Mouse (Mus musculus): Measurements from ENCODE around the gene Lypd3.

DNA sequence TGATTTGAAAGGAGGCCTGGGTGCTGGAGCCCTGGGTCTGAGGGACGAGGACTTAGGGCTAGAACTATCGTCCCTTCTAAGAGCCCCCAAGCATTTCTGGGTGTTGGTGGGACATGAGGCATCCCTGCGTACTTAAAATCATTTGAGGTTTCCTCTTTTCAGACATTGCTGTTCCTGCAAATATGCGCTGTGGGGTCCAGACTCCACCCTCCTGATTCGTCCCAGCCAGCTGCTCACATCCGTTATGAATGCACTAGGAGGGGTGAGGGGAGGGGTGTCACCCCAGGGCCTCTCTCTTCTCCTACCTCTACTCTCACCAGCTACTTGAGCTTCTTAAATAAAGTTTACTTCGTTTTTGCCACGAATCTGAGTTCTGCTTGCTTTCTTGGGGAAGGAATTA lies 27.8 kb upstream of the Lypd3 start:
- TF ChIP-seq CTCF (IDR thresholded peaks at IDR 0.05; ENCODE audit: low read depth) (no peak), EP300 (IDR thresholded peaks at IDR 0.05; ENCODE audit: low read depth) (no peak)
